Mouse (Mus musculus): ENCODE measurements around the gene Tmem56. TPM values are rescaled to one million over a fixed set of nuclear protein-coding genes. Genes with fewer than 3 reads are reported as not detected.

Gene Tmem56
- total RNA-seq, 2 experiments from 2014 or later, result 1.0 to 1.4 TPM

DNA sequence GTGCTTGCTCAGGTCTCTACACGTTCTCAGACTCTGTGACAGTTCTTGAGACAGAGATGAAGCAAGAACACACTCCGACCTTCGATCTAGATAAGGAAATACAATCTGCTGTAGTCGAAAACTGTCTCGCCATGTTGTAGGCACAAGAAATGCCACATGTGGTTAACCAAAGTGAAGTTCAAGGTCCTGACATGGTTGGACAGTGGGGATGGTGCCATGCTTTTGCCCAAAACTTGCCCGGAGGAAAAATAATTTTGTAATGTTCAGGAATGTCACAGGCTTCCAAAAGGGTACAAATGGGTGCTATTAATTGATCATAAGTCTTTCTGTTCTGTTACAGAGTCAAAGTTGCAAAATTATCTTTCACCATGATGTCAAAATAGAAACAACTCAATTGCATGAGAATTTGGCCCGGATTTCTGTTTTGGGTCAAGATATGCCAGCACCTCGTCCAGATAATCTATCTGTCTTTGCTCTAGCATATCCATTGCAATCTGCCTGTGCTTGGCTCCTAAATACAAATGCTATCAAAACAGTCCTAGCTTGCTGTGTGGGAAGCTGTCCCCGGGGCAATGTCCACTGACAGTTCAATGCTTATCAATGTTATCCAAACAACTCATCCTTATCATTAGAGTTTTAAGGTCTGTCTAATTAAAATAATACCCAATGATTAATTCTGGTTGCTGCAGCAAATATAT lies 108.5 kb downstream of the Tmem56 start:
- DNase-seq, result no peak
- intact Hi-C loops (cut with DNase I), result loop anchor here (5.0 to 10.0 kb wide), 3 partner anchors 88 to 560 kb away; no protein-coding TSS in a partner anchor

DNA sequence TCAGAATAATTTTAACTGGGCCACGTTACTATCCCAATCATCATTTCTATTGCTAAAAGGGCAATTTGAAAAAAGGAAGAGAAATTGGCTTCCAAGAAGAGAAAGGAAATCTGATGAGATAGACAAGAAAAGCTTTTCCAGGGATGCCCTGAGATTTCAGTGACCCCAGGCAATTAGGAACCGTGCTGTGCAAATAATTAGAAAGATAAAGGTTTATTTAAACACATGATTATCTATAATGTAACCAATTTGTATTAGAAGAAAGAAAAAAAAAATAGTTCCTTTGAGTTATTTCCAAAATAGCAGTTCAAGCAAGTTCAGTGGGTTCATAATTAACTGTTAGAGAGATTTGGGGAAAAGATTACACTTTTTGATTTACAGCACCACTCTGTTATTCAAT lies 110.2 kb downstream of the Tmem56 start:
- intact Hi-C loops (cut with DNase I), result loop anchor here (2.0 to 10.0 kb wide), 4 partner anchors 90 to 562 kb away; partner anchors contain the start of gene Alg14

DNA sequence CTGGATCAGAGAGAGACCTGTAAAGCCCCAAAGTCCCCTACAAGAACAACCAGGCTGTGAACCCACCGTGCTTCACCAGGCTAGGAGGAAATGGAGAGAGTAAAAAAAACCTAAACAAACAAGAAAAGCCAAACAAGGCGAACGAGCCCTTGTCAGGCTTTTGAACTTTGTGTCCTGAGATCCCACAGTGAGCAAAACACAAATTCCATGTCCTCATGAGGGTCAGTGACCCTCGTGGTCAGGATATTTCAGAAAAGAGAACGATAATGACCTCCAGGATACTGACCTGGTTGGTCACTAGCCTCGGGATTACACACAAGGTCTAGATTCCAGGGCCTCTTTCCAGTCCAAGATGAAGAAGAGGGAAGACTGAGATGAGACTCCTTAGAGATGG lies 111.0 kb downstream of the Tmem56 start:
- no peak for DNase-seq
- intact Hi-C loops (cut with DNase I), result loop anchor here (2.0 to 10.0 kb wide), 5 partner anchors 90 to 563 kb away; partner anchors contain the start of gene Alg14

More for the DNA sequence above, 110.2 kb downstream of the Tmem56 start:
- DNase-seq, result no peak

DNA sequence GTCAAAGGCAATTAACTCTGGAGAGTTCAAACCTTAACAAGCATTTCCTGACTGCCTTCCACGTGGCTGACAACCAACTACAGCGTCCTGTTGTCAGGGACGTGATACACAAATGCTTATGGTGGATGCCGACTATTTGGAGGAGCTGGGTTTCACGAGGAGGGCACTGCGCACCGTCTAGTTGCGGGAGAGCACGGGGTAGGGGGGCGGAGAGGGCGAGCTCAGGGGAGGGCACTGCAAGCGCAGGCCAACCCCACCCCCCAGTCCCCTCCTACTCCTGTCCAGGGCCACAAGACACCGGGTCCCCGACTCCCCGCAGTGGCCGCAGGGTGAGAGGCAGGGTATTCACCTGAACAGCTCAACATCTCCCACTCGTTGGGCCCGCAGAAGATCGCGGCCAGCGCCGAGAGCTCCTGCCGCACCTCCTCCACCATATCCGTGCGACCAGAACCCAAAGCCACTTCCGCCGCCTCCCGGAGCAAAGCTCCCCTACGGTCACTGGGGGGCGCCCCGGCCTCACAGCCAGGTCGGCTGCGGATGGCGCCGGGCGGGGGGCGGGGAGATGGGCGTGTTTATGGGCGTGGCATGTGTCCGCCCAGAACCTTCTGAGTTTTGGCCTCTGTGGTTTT lies 111.5 kb downstream of the Tmem56 start, which contains the start of gene Rwdd3:
Gene Rwdd3, minus strand, starts transcription at position 453 of the 629 bp plus-strand sequence.
- intact Hi-C loops (cut with DNase I), result loop anchor here (2.0 to 10.0 kb wide), 4 partner anchors 91 to 563 kb away; no protein-coding TSS in a partner anchor
- DNase-seq, result peak; percentile 92 to 93

DNA sequence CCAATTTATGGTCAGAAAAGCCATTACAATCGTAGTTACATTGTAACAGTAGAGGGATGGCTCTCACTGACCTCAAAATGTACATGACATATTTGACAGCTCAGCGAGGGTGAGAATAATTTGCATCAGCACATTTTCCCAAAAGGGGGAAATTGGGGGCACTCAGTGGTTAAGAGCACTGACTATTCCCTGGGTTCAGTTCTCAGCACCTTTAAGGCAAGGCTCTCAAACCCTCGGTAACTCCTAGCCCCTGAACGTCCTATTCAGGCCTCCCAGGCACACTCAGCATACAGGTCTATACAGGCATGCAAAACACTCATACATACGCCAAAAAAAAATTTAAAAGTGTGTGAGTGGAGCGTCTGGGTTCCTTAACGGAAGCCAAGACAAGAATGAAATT lies 112.3 kb downstream of the Tmem56 start:
- no peak for DNase-seq
- intact Hi-C loops (cut with DNase I), result loop anchor here (2.0 to 10.0 kb wide), 4 partner anchors 92 to 564 kb away; no protein-coding TSS in a partner anchor

DNA sequence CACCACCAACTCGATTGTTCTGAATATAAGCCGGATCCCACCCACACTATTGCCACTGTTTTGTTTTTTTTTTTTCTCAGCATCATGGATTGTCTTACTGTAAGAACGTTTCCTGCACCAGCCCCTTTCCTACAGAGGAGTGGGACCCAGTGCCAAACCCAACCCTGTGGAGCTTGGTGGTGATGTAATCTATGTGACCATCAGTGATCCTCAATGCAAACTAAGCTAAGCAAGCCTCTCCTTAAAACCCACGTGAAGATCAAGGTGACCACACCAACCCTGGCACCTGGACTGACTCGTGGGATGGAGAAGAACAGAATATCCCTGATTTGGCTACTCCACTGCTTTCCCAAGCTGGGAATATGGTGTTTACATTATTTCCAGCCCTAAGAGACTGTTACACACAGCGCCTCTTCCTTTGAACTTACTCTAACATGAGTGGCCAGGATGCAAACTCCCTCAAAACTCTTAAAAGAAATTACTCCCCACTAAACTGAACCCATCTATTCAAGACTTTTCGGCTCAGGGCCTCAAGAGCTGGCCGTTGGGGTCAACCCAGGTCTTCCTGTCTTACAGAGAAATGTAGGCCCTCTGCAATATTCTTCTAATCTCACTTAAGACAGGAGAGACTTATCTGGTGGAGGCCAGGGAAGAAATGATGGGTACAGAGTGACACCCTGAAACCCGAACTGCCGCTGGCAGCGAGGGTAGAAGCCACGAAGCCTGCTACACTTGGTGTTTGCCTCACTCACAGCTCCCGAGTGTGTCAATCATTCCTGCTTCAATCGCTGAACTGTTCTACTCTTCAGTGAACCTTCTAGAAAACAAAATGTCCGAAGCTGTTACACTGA lies 113.6 kb downstream of the Tmem56 start:
- intact Hi-C loops (cut with DNase I), result no loop called here
- DNase-seq, result no peak

DNA sequence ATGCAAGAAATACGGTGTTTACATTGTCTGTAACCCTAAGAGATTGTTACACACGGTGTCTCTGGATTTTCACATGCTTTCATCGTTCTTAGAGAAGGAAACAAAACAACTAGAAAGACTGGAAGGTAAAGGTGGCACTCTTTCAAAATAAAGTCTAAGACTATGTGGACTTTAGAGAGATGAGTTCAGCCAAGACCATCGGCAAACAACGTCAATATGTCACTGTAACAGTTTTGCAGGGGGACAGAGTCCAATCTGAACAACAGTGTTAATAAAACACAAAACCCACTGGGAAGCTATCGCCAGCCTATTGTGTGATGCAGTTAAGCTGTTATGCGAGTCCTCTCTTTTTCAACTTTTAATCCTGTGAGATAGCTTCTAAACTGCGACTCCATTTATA lies 114.3 kb downstream of the Tmem56 start:
- intact Hi-C loops (cut with DNase I), result no loop called here
- no peak for DNase-seq

DNA sequence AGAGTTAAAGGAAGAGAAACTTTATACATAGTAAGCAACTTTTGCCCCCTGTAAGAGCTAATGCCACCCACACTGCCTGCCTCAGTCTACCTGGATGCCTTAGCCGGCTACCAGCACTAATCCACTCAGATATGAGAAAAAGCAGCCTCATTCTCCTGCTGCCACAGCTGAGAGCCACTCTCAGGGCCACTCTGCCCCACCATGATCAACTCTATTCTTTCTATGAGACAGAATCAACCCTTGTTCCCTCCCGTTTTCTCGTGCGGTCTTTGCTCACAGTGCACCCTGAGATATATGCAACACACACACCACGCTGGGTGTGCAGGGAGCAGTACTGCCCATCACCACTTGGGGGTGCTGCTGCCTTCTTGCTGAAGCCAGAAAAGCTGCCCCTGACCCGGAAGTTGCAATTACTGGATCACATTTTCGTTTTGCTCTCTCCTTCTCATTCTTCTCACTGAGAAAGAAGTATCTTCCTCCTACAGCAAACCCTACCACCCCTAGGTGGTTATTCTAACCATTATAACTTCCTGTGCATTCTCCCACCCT lies 119.6 kb downstream of the Tmem56 start:
- peak; percentile 41 to 69 for DNase-seq
- intact Hi-C loops (cut with DNase I), result no loop called here

DNA sequence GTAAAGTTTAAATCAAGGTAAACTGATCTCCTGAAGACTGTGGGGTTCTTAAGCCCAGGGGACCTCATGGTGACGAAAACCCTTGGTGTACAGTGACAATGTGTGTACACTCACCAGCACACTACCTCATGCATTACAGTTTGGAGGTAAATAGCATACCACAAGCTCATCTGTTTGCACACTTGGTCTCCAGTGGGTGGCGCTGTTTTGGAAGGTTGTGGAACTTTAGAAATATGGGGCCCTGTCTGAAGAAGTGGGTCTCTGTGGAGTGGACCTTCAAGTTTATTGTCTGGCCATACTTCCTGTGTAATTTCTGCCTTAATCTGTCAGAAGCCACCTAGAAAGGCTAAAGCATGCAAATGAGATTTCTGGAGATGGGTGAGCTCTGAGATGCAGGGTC lies 121.2 kb downstream of the Tmem56 start:
- intact Hi-C loops (cut with DNase I), result no loop called here

DNA sequence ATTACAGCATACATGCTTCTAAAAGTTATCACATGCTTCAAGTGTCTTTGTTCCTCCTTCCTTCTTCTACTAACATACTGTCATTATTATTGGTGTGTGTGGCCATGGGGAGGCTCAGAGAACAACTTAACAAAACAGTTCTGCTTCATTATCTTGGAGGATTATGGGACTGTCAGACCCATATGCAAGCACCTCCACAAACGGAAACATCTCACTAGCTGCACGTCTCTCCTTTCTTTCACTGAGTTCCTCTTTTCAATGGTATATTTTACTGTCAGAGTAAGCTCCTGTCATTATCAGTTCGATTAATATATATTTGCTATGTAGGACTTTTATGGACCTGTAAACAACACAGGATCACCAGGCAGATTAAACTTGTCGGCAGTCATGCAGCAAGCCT lies 122.5 kb downstream of the Tmem56 start:
- intact Hi-C loops (cut with DNase I), result no loop called here
- no peak for DNase-seq

More for the DNA sequence above, 121.2 kb downstream of the Tmem56 start:
- DNase-seq, result peak in 1 of 2 experiments; percentile 23

DNA sequence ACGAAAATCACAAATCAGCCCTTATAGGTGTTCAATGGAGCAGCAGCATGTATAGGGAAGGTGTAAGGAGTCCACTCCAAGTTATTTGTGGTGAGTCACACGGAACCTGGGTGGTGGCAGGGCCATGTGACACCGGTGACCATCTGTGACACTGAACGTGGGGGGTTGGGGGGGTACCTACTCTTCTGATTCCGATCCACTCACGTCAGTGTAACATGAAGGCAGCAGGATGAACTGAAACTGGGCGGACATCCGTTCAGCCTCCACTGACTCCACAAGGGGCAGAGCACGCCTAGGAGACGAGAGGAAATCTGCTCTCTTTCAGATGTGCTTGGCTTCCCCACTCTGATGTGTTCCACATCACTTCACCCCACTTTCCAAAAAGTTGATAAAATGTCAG lies 123.3 kb downstream of the Tmem56 start:
- intact Hi-C loops (cut with DNase I), result no loop called here
- no peak for DNase-seq

DNA sequence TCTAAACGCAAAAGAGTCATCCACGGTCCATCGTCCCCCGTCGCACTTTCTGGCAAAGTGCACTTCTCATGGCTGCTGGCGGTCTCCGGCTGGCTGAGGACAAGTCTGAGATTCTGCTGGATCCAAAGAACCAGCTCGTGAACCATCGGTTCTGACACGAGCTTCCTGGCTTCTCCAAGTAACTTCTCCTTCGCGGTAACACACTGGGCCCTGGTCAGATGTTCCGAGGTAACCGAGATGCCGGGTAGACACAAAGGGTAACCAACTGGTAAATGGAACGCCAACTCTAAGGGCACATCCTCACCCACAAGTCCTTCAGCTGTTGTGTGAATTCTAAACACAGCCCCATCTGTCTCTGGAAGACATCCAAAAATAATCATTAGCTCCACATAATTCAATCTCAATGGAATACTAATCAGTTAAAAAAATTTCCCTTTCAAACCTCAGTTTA lies 124.0 kb downstream of the Tmem56 start:
- intact Hi-C loops (cut with DNase I), result no loop called here
- DNase-seq, result no peak

DNA sequence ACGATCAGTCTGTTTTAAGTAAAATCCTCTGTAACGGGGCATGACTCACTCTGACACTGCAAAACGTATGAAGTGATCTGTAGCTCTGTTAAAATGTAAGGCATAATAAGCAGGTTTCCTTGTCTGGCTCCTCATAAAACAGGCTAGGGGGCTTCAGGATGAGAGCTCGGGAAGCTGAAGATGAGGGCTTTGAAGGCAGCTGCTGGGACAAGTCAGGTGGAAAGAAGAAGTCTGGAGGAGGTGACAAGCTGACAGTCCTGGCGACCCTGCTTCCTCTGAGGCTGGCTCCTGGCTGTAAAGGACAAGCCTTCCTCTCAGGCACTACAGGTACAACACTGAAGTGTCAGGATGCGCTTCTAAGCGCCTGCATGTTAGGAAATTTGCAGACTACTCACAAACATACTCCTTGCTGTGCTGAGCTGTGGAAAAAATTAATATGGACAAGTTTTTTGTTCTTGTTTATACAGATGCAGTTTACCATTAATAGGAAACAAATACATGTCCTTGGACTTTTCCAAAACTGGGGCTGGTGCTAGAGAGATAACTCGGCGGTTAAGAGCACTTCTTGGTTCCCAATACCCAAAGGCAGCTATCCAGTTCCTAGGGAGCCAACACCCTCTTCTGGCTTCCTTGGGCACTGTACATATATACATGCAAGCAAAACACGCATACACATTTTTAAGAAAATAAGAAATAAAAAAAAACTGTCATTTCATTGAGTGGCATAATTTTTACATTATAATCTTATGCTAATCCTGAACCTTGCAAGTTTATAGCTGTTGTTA lies 125.2 kb downstream of the Tmem56 start:
- DNase-seq, result no peak
- intact Hi-C loops (cut with DNase I), result no loop called here

DNA sequence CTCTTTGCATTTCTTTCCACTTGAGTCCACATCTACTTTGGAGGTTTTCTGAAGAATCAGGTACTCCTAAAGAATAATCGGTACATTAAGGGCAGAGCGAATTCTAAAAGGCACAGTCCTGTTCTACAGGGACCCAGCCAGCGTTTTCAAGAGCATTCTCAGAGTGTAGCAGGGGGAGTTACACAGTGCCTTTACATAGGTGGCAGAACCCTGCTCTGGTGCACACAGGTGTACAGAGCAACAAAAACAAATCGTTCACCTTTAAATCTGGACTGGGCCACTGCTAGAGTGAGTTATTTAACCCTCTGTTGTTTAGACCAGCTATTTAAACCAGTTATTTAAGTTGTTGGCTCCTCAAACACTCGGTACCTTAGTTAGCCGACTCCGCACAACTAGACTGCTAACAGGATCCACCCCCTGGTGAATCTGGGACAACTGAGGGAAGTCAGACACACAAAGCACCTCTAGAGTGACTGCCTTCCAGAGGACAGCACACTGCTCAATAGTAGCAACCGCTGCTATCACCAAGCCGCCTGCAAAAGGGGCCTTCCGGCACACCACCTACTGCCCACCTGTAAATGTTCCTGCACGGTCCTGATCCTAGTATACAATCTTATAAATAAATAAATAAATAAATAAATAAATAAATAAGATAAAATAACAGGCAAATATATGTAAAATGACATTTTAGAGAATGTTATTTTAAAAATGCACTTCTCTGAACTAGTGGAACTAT lies 126.3 kb downstream of the Tmem56 start:
- intact Hi-C loops (cut with DNase I), result no loop called here
- no peak for DNase-seq

DNA sequence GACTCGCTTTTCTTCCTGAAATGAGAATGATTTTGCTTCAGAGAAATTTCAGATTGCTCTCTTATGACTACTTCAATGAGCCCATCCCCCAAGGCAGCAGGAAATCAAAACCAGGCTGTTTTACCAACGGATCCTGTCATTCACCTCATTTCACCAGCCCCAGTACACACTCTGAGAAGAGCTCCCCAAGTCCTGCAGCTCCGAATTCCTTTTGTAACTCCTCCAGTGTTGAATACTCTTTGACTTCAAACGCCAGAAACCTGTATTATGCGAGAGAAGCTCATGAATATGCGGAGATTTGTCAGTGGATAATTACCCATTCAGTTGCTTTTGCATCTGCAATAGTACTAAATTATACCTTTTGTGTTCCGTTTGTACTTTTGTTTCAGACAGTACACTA lies 126.9 kb downstream of the Tmem56 start:
- no peak for DNase-seq
- intact Hi-C loops (cut with DNase I), result no loop called here
